Mouse (Mus musculus) embryonic facial prominence, embryonic 14.5 days (tissue): ENCODE measurements around the gene A630076J17Rik. TPM values are rescaled to one million over a fixed set of nuclear protein-coding genes. Genes with fewer than 3 reads are reported as not detected.

Source experiments
- ATAC-seq: fragments of 200-750 bp; cut with Nextera tagmentation; 2 replicates; pipeline ENCODE4 v1.8.0; 2017; ENCODE audit warnings: low read depth, moderate number of reproducible peaks, moderate TSS enrichment
- DNase-seq: peaks from one replicate; pipeline ENCODE4 v3.0.0-alpha.2; 2015; ENCODE audit warnings: low spot score
- H3K27ac ChIP-seq: fragments of 300-500 bp; sonication (generic); replicated peaks from 2 replicates; pipeline ENCODE4 v1.5.1; 2014; ENCODE audit warnings: low read depth, mild to moderate bottlenecking, low read length, moderate library complexity
- H3K27me3 ChIP-seq: fragments of 300-500 bp; sonication (generic); replicated peaks from 2 replicates; pipeline ENCODE4 v1.6.1; 2014; ENCODE audit warnings: low read length; ENCODE audit not compliant: control insufficient read depth, insufficient read depth
- H3K36me3 ChIP-seq: fragments of 300-500 bp; sonication (generic); 2 replicates; pipeline ENCODE4 v1.6.1; 2014; ENCODE audit warnings: low read length, mixed read lengths; ENCODE audit not compliant: control insufficient read depth, insufficient read depth
- H3K4me1 ChIP-seq: fragments of 300-500 bp; sonication (generic); 2 replicates; pipeline ENCODE4 v1.6.1; 2014; ENCODE audit warnings: antibody characterized with exemption, low read length; ENCODE audit not compliant: control insufficient read depth, insufficient read depth
- H3K4me2 ChIP-seq: fragments of 300-500 bp; sonication (generic); 2 replicates; pipeline ENCODE4 v1.6.1; 2014; ENCODE audit warnings: low read depth, mild to moderate bottlenecking, low read length, moderate library complexity, mixed read lengths
- H3K4me3 ChIP-seq: fragments of 300-500 bp; sonication (generic); 2 replicates; pipeline ENCODE4 v1.5.1; 2014; ENCODE audit warnings: low read depth, mild to moderate bottlenecking, low read length
- H3K9ac ChIP-seq: fragments of 300-500 bp; sonication (generic); 2 replicates; pipeline ENCODE4 v1.6.1; 2014; ENCODE audit warnings: low read depth, mild to moderate bottlenecking, low read length, moderate library complexity, mixed read lengths
- H3K9me3 ChIP-seq: fragments of 300-500 bp; sonication (generic); 2 replicates; pipeline ENCODE4 v1.6.1; 2016; ENCODE audit warnings: low read length; ENCODE audit not compliant: control insufficient read depth
- WGBS: fragments of 180-500 bp; shearing (Covaris S2); extraction: QIAGEN DNeasy Blood & Tissue Kit; methylation state at CpG from one replicate; pipeline ENCODE4 v1.1.7; 2014; 5-methylcytosine and 5-hydroxymethylcytosine counted together
- polyA plus RNA-seq: library from polyadenylated mRNA; unstranded; fragments of >200 nt; fragmentation: Nextera tagmentation; extraction: Ambion mirVana; gene quantifications from 2 replicates; pipeline ENCODE4 v1.2.1, GENCODE M21; 2014

Gene A630076J17Rik
- polyA plus RNA-seq, 1 experiment from 2014 or later = not detected

DNA sequence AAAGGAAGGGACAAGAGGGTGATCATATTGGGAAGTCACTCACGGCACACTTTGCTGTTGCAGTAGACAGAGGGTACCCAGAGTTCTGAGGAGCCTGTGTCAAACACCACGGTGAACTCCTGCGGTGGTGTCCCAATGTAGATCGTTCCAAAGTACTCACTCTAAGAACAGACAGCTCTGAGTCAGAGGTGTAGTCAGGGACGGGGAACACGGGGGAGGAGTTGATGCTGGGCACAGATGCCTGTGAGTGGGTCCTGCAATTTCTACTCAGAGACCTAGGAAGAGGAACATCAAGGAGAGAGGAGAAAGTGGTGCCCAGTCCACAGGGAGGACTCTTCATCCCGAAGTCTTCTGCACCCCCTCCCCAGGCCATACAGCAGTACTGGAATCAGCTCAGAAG is 11.8 kb upstream of the A630076J17Rik start:
- WGBS = 86% methylated on average over 7 of the region's 7 CpGs
- ATAC-seq (no peak), DNase-seq (no peak)
- Histone ChIP-seq H3K36me3 (no peaks in the 10 kb centered on the region), H3K27me3 (no peaks in the 10 kb centered on the region), H3K4me1 (no peaks in the 10 kb centered on the region), H3K4me3 (no peak overlapping the region), H3K4me2 (no peak overlapping the region), H3K9me3 (no peaks in the 10 kb centered on the region), H3K27ac (no peak overlapping the region), H3K9ac (no peak overlapping the region)

GRCm38 (mm10) chr3:107221608-107222007 is 8.8 kb upstream of the A630076J17Rik start, which contains the start of gene Cym:
Gene Cym, minus strand, starts transcription at chr3:107221732.
- H3K27me3 ChIP-seq = no peaks in the 10 kb centered on the region
- 85% methylated on average over 10 of the region's 10 CpGs for WGBS
- peaks cover 3% of the 10 kb centered on the region; the same call in 1 of the 2 replicates for H3K9me3 ChIP-seq
- H3K4me3 ChIP-seq = no peak within 1 kb of the TSS
- no peaks in the 10 kb centered on the region for H3K36me3 ChIP-seq
- H3K27ac ChIP-seq = no peak within 1 kb of the TSS
- H3K4me1 ChIP-seq = no peaks in the 10 kb centered on the region
- H3K9ac ChIP-seq = no peak within 1 kb of the TSS
- ATAC-seq = no peak
- no peak for DNase-seq
- H3K4me2 ChIP-seq = no peak within 1 kb of the TSS

- DNase-seq (no peak), ATAC-seq (no peak)
- Histone ChIP-seq H3K27me3 (no peaks in the 10 kb centered on the region), H3K4me3 (no peak overlapping the region), H3K9ac (no peak overlapping the region), H3K4me1 (no peaks in the 10 kb centered on the region), H3K9me3 (peaks cover 3% of the 10 kb centered on the region; the same call in 1 of the 2 replicates), H3K4me2 (no peak overlapping the region), H3K27ac (no peak overlapping the region), H3K36me3 (no peaks in the 10 kb centered on the region)
- 76% methylated on average over 1 of the region's 1 CpGs for whole genome bisulfite sequencing
Observed at GRCm38 (mm10) chr3:107223230-107223629, 7.2 kb upstream of the A630076J17Rik start.

DNA sequence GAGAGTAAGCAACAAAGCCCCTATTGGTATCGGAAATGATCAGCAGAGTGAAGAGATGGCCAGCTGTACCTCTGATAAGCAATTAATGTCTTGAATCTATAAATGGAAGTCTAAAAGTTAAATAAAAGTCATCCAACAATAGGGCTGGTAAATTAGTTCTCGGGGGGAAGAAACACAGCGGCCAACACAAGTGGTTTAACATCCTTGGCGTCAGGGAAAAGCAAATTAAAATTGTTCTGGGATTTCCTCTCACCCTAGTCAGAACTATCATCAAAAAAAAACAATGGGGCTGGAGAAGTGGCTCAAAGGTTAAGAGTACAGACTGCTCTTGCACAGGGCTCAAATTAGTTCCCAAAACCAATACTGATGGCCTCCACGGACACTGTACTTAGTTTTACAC is 4.6 kb upstream of the A630076J17Rik start:
- peaks cover 3% of the 10 kb centered on the region; the same call in 1 of the 2 replicates for H3K9me3 ChIP-seq
- no peak for DNase-seq
- H3K9ac ChIP-seq = no peak overlapping the region
- H3K36me3 ChIP-seq = no peaks in the 10 kb centered on the region
- no peak overlapping the region for H3K27ac ChIP-seq
- no peak overlapping the region for H3K4me2 ChIP-seq
- no peak overlapping the region for H3K4me3 ChIP-seq
- 89% methylated on average over 5 of the region's 5 CpGs for WGBS
- H3K27me3 ChIP-seq = no peaks in the 10 kb centered on the region
- ATAC-seq = no peak
- H3K4me1 ChIP-seq = 0 out of 2 replicates have a peak, but pooled peaks cover 5% of the 10 kb centered on the region

GRCm38 (mm10) chr3:107229221-107229620 is 1.2 kb upstream of the A630076J17Rik start:
- Histone ChIP-seq H3K4me1 (0 out of 2 replicates have a peak, but pooled peaks cover 5% of the 10 kb centered on the region), H3K36me3 (no peaks in the 10 kb centered on the region), H3K4me2 (no peak overlapping the region), H3K9me3 (peaks cover 2% of the 10 kb centered on the region; the same call in 1 of the 2 replicates), H3K27ac (no peak overlapping the region), H3K27me3 (no peaks in the 10 kb centered on the region), H3K4me3 (no peak overlapping the region), H3K9ac (no peak overlapping the region)
- ATAC-seq = no peak
- DNase-seq = no peak
- WGBS = 78% methylated on average over 5 of the region's 5 CpGs

GRCm38 (mm10) chr3:107229822-107230221 is 592 bp upstream of the A630076J17Rik start:
- Histone ChIP-seq H3K4me2 (no peak overlapping the region), H3K36me3 (no peaks in the 10 kb centered on the region), H3K4me1 (0 out of 2 replicates have a peak, but pooled peaks cover 5% of the 10 kb centered on the region), H3K9ac (no peak overlapping the region), H3K27ac (no peak overlapping the region), H3K4me3 (no peak overlapping the region), H3K9me3 (no peaks in the 10 kb centered on the region), H3K27me3 (no peaks in the 10 kb centered on the region)
- 59% methylated on average over 5 of the region's 5 CpGs for WGBS
- ATAC-seq (peak; percentile 44; the same call in 1 of the 2 replicates), DNase-seq (no peak)

GRCm38 (mm10) chr3:107231202-107231601 is 788 bp downstream of the A630076J17Rik start:
- no peak overlapping the region for H3K4me3 ChIP-seq
- H3K9ac ChIP-seq = no peak overlapping the region
- H3K36me3 ChIP-seq = no peaks in the 10 kb centered on the region
- H3K4me1 ChIP-seq = 0 out of 2 replicates have a peak, but pooled peaks cover 5% of the 10 kb centered on the region
- H3K4me2 ChIP-seq = no peak overlapping the region
- H3K27ac ChIP-seq = no peak overlapping the region
- ATAC-seq = no peak
- peak; percentile 18 for DNase-seq
- H3K9me3 ChIP-seq = no peaks in the 10 kb centered on the region
- no peaks in the 10 kb centered on the region for H3K27me3 ChIP-seq
- WGBS = 38% methylated on average over 4 of the region's 4 CpGs

DNA sequence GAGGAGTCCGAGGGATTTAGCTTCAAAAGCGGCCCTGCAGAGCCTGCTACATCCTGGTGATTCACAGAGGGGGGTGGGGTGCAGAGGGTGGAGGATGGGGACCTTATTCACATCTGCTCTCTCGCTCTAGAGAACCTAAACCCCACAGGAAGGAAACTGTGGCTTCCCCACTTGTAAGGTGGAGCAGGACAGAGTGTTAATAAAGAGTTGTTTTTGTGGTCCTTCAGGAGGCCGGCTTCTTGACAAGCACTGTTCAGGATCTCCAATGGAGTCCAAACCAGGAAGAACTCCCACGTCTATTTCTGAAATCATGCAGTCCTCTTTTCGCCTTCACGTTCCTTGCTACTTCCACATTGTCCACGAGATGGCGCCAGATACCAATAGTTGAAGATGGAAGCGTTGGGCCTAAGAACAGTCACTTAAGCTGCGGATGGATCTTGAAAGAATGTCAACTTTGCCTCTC is 3.0 kb downstream of the A630076J17Rik start:
- Histone ChIP-seq H3K27me3 (no peaks in the 10 kb centered on the region), H3K9ac (no peak overlapping the region), H3K9me3 (no peaks in the 10 kb centered on the region), H3K36me3 (no peaks in the 10 kb centered on the region), H3K4me1 (0 out of 2 replicates have a peak, but pooled peaks cover 5% of the 10 kb centered on the region), H3K4me2 (0 out of 2 replicates have a peak overlapping the region, but pooled peaks have one; percentile 23), H3K4me3 (no peak overlapping the region), H3K27ac (no peak overlapping the region)
- WGBS = 5% methylated on average over 11 of the region's 11 CpGs
- 0 out of 2 replicates have a peak, but pooled peaks have one; percentile 8 for ATAC-seq
- DNase-seq = peak; percentile 83

DNA sequence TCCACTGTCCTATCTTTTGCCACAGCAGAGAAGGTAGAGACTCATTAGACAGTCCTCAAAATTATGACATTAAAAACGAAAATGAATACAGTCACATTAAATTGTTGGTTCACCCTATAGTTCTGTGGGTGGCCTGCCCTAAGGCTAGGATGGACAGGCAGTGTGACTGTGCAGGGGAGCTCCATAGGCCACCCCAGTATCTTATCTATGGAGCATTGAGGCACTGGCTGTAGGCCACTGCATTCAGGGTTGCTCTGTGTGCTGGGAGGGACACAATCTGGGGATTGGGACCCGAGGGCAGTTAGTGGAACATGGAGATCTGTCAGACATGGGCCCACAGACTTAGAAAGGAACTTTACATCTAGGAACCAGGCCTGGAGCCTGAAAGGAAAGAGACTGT is 3.5 kb downstream of the A630076J17Rik start:
- ATAC-seq (no peak), DNase-seq (no peak)
- no peak overlapping the region for H3K27ac ChIP-seq
- no peaks in the 10 kb centered on the region for H3K9me3 ChIP-seq
- no peaks in the 10 kb centered on the region for H3K27me3 ChIP-seq
- 31% methylated on average over 2 of the region's 2 CpGs for WGBS
- no peaks in the 10 kb centered on the region for H3K36me3 ChIP-seq
- no peak overlapping the region for H3K9ac ChIP-seq
- H3K4me2 ChIP-seq = no peak overlapping the region
- H3K4me3 ChIP-seq = no peak overlapping the region
- 0 out of 2 replicates have a peak, but pooled peaks cover 5% of the 10 kb centered on the region for H3K4me1 ChIP-seq
